Mouse (Mus musculus) skeletal muscle tissue, adult 2 months (tissue): ENCODE results near the gene Lyzl6.
A peak's percentile ranks its signal among the peaks of the same experiment; 100 is the strongest.

ENCODE experiments used
- DNase-seq: peaks from one replicate; pipeline ENCODE4 v3.0.0-alpha.2; 2012; ENCODE audit warnings: low read depth, low spot score

Gene Lyzl6

GRCm38 (mm10) chr11:103645731-103646130, 7.0 kb upstream of the Lyzl6 start:
- no peak for DNase-seq

GRCm38 (mm10) chr11:103643211-103643610, 4.5 kb upstream of the Lyzl6 start:
- DNase-seq: no peak

- DNase-seq: peak; percentile 31
Observed at GRCm38 (mm10) chr11:103639407-103639946, 787 bp upstream of the Lyzl6 start.

- DNase-seq: no peak
Observed at GRCm38 (mm10) chr11:103636261-103636660, 2.4 kb downstream of the Lyzl6 start.

- no peak for DNase-seq
Observed at GRCm38 (mm10) chr11:103635481-103635880, 3.2 kb downstream of the Lyzl6 start.

DNA sequence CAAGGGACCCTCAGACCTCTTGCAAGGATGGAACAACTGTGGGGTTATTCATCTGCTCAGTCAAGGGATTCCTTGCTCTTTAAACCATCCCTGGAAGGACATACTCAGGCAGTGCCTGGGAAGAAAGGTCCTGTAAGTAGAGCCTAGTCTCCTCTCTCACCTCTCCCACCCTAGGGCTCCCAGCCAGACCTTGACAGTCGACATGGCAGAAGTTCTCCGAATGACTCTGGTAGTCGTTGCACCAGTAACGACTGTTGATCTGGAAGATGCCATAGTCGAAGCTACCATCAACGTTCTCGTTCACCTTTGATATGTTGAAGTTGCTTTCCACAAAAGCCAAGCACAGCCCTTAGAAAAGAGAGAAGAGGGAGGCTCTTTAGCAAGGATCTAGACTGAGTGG, 3.9 kb downstream of the Lyzl6 start:
- no peak for DNase-seq

DNA sequence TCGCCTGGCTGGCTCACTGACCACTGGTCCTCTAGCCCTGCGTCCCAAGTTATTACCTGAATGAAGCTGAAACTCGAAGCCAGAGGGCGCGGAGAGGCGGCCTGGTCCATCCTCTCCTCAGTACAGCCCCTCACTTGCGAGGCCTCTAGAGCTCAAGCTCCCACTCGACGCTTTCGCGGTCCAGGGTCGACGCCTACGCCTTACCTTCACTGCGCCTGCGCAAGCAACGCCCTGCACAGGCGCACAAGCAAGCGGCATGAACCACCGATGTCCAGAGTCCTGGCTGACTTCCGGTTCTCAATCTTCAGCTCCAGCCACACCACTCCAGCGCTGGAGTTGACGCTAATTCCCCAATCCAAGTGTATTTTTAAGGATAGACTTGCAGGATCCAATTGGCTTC, 11.2 kb downstream of the Lyzl6 start:
- no peak for DNase-seq

DNA sequence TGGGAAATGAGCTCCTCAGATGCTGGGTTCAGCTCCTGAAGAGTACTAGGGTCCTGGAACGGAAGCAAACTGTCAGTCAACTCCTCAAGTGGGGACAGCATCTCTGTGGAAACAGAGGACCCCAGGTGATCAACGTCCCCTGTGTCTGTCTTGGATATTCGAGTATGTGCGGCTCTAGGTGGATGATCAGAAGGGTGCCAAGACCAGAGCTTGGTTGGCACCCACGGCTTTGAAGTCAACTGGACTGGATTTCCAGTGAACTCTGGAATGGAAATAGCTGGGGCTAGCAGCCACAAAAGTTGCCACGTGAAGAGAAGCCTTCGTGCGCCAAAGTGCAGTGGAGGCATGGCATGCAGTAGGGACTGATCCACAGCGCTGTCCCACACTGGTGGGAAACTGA, 17.6 kb downstream of the Lyzl6 start, which contains the start of gene Gm884:
Gene Gm884 (minus strand): TSS at position 101 of the 400 bp plus-strand sequence.
- DNase-seq: no peak

GRCm38 (mm10) chr11:103610772-103611171, 27.9 kb downstream of the Lyzl6 start:
- DNase-seq: no peak

- no peak for DNase-seq
Observed at GRCm38 (mm10) chr11:103606611-103607010, 32.1 kb downstream of the Lyzl6 start.
